Mouse (Mus musculus): ENCODE data around the gene Dap.

DNA sequence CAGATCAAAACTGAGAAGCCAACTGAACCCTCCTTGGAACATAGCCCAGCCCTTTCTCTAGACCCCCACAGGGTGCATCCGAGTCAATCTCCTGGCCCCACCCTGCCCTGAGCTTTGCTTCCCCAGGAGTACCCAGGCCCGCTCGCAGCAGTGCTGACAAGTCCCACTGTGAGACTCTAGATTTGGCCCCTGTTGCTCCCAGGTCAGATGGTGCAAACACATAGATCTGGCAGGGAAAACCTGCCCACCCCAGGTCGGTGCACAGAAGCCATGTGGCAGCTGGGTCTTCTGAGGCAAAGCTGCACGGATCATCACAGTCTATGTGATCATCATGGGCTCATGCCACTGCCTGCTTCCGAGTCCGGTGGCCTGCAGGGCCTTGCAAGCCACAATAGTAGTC lies 48.6 kb downstream of the Dap start:
- TF ChIP-seq POLR2A (IDR thresholded peaks at IDR 0.05; ENCODE audit: borderline replicate concordance, insufficient read depth, low read length) (no peak), CTCF (IDR thresholded peaks at IDR 0.05; ENCODE audit: borderline replicate concordance, insufficient read depth, low read depth, low read length) (no peak)

Measured in cerebellum, adult 2 months (tissue).